Mouse (Mus musculus): ENCODE data around the gene Olfr324.

GRCm38 (mm10) chr11:58607030-58607429, 12.1 kb downstream of the Olfr324 start:
- TF ChIP-seq EP300 (IDR thresholded peaks at IDR 0.05; ENCODE audit: insufficient read depth, low read depth, low read length) (no peak), POLR2A (IDR thresholded peaks at IDR 0.05; ENCODE audit: insufficient read depth, low read depth, low read length) (no peak)
